Mouse (Mus musculus) splenic B cell, adult 2 months (primary cell): ENCODE data around the gene Adat3.

Experiments
- DNase-seq: peaks from one replicate; pipeline ENCODE4 v3.0.0-alpha.2; 2011; ENCODE audit warnings: low read depth, low spot score
- H3K27me3 ChIP-seq: 2 replicates; pipeline ENCODE4 v1.6.1; 2012; ENCODE audit warnings: mild to moderate bottlenecking, low read length, moderate library complexity, mixed read lengths; ENCODE audit not compliant: control insufficient read depth, poor library complexity, insufficient read depth, severe bottlenecking
- H3K36me3 ChIP-seq: 2 replicates; pipeline ENCODE4 v1.6.1; 2012; ENCODE audit warnings: mild to moderate bottlenecking, low read length, moderate library complexity, mixed read lengths; ENCODE audit not compliant: control insufficient read depth, poor library complexity, insufficient read depth, severe bottlenecking

Adat3 gene

DNA sequence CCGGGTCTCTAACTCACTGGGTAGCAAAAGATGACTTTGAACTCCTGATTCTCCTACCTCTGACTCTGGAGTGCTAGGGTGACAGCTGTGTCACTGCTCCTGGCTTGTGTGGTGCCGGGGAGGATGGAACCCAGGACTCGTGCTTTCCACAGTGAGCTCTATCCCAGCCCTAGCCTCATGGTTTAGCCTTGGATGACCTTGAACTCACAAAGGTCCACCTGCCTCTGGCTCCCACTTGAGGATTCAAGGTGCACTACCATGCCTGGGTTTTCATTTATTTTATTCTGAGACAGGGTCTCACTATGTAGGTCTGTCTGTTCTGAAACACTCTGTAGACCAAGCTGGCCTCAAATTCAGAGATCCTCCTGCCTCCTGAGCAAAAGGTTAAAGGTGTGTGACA, 11.1 kb downstream of the Adat3 start:
- H3K27me3 ChIP-seq: no peaks in the 10 kb centered on the region
- H3K36me3 ChIP-seq: no peaks in the 10 kb centered on the region; the same call in 1 of the 2 replicates
- no peak for DNase-seq

DNA sequence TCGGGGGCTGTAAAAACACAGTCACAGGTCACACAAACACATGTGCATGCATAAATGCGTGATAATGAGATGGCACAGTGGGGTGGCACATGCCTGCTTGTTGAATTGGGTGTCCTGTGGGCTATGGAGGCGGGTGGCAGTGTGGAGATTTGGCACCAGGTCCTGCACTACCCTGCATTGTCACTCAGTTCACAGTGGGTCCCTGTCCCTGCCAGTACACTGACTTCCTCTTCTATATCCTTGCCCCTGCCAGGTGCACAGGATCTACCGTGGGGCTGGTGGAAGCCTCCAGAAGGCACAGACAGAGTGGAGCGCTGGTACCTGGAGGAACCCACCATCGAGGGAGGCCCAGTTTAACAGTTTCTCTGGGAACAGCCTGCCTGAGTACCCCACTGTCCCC, 11.7 kb downstream of the Adat3 start:
- DNase-seq: no peak
- H3K36me3 ChIP-seq: no peaks in the 10 kb centered on the region; the same call in 1 of the 2 replicates
- no peaks in the 10 kb centered on the region for H3K27me3 ChIP-seq

GRCm38 (mm10) chr10:80618181-80618580, 15.5 kb downstream of the Adat3 start:
- Histone ChIP-seq H3K27me3 (no peaks in the 10 kb centered on the region), H3K36me3 (no peaks in the 10 kb centered on the region; the same call in 1 of the 2 replicates)
- DNase-seq: peak; percentile 70

- no peak for DNase-seq
- Histone ChIP-seq H3K36me3 (no peaks in the 10 kb centered on the region; the same call in 1 of the 2 replicates), H3K27me3 (no peaks in the 10 kb centered on the region)
These were observed 17.0 kb downstream of the Adat3 start for GRCm38 (mm10) chr10:80619465-80620244.

DNA sequence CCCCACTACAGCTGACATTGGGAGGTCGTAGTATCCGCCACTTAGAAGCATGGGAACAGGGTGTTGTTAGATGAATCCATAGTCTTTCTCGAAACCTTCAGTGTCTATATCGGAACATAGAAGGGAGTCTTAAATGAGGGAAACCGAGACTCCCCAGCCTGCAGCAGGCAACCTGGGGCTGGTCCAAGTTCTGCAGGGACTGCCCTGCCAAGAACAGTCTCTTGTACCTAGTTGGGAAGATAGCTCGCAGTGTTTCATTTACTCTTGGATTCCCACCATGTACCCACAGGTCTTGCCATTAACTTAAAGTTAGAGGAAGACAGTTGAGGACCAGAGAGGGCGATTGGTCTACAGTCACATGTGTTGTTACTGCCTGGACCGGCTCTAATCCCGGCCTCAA, 17.7 kb downstream of the Adat3 start:
- no peaks in the 10 kb centered on the region; the same call in 1 of the 2 replicates for H3K36me3 ChIP-seq
- no peak for DNase-seq
- no peaks in the 10 kb centered on the region for H3K27me3 ChIP-seq

DNA sequence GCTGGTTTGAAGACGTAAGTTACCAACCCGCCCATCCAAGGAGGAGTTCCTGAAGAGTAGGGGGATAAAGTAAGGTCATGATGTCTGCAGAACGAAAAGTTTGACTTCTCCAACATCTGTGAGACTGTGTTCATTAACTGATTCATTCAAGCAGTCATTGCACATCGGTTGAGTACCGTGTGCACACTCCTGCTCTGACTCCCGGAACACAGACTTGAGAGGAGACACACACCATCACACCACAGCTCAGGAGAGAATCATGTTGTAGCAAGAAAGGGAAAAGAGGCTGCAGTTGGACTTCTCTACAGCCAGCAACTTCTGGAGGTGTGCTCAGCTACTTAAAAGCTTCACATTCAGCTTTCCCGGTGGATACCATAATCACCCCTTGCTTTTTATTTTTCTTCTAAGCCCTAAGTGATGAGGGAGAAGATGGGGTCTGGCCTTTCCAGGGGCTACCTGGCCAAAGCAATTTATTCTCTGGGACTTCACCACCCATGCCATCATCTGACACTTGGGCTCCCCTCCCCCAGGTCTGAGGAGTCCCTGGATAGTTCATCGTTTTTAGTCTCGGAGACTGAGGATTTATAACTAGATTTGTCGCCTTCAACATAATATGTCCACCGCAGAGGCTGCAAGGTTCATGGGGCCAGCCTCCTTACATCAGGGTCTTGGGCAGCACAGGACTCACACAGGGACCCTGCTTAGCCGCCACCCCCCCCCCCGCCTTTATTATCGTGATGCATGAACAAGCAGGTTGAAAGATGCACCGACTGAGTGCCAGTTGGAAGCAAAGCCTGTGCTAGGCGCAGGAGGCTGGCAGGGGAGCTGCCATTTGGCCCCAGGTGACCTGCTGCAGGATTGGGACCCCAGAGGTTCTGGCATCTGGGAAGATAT, 18.4 kb downstream of the Adat3 start:
- peak; percentile 34 for DNase-seq
- H3K27me3 ChIP-seq: no peaks in the 10 kb centered on the region
- no peaks in the 10 kb centered on the region for H3K36me3 ChIP-seq

DNA sequence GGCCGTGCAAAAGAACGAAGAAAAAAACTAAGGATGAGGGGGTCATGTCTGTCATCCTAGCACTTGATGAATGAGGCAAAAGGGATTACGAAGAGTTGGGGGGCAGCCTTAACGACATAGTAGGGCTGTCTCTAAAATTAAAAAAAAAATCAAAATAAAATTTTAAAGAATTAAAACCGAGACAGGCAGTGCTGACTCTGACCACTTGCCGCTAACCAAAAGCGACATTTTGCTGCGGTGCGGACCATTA, 18.9 kb downstream of the Adat3 start:
- H3K27me3 ChIP-seq: no peaks in the 10 kb centered on the region
- DNase-seq: no peak
- no peaks in the 10 kb centered on the region for H3K36me3 ChIP-seq

DNA sequence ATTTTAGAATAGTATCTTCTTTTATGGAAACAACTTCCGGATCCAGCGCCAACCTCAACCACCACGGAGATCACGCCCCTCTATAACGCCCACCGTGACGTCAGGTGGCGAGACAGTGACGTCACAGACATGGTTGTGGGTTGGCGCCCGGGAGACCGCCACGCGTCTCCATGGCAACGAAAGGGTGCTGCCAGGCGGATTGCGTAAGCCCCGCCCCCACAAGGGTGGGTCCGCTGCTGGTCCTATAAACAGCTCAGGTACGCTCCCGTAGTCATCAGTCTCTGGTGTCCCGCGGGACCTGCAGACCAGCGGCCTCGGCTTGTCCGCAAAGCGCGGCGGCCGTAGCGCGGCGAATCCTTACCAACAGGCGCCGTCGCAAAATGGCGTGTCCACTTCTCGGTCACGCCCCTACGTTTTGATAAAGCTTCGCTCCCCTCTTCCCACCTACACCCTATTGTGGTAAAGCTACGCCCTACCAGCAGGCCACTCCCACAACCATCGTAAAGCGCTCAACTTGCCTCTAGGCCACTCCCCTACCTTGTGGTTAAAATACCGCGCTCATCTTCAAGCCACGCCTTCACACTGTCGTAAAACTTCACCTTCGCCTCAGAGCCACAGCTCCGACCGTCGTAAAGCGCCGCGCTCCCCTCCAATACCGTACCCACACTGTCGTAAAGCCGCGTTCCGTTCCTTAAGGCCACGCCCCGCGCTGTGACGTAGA, 19.4 kb downstream of the Adat3 start:
- H3K36me3 ChIP-seq: no peaks in the 10 kb centered on the region
- H3K27me3 ChIP-seq: no peaks in the 10 kb centered on the region
- peak; percentile 100 for DNase-seq

DNA sequence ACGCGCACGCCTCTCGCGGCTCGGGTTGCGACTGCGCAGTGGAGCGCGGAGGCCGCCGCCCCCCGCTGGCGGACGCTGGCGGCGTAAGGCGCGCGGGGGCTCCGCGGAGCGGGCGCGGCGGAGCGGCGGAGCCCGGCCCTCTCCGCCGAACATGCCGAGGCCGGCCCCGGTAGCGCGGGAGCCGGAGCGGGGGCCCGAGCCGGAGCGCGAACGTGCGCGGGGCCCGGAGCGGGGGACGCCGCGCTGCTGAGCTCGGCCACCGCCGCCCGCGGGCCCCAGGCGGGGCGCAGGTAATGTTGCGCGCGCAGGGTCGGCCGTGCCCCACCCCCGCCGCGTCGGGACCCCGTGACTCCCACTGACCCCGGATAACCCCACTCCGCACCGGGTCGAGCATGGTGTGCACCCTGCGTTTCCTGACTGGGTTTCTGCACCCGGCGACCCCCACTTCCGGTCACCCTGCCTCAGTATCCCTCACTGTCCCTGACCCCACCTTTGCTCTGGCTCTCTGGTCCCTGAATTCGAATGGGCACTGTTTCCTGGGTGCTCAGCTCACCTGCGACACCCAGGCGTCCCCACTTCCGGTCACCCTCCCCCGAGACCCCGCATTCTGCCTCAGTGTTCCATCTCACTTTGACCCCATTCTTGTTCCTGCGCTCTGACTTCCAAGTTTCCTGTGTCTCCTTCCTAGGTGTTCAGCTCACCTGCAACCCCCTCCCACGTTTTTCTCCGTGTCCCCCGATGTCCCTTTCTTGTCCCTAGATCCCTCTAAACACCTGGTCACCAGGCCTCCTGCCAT, 20.2 kb downstream of the Adat3 start, which contains the start of gene Csnk1g2:
Csnk1g2 (plus strand) TSS at position 178 of the 796 bp plus-strand sequence.
- Histone ChIP-seq H3K27me3 (no peaks in the 10 kb centered on the region), H3K36me3 (no peaks in the 10 kb centered on the region)
- peak; percentile 76 for DNase-seq

GRCm38 (mm10) chr10:80623457-80624191, 20.9 kb downstream of the Adat3 start:
- H3K36me3 ChIP-seq: no peaks in the 10 kb centered on the region
- no peaks in the 10 kb centered on the region for H3K27me3 ChIP-seq
- peak; percentile 74 for DNase-seq

DNA sequence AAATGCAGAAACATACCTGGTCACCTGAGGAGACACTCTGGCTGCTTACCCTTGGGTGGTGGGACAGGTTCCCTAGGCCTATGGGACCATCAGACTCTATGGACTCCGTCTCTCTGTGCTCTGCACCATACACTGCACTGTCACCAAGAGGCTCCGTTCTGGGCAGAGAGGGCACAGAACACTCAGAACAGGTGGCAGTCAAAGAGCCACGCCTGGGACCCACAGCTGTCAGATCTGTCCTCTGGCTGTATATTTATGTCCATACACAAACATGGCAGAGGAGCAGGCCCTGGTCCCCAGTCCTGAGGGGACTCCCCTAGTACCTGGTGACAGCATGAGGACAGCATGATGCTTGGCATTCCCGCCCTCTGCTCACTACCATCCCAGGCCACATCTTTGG, 23.1 kb downstream of the Adat3 start:
- H3K36me3 ChIP-seq: no peaks in the 10 kb centered on the region
- no peaks in the 10 kb centered on the region for H3K27me3 ChIP-seq
- DNase-seq: no peak

DNA sequence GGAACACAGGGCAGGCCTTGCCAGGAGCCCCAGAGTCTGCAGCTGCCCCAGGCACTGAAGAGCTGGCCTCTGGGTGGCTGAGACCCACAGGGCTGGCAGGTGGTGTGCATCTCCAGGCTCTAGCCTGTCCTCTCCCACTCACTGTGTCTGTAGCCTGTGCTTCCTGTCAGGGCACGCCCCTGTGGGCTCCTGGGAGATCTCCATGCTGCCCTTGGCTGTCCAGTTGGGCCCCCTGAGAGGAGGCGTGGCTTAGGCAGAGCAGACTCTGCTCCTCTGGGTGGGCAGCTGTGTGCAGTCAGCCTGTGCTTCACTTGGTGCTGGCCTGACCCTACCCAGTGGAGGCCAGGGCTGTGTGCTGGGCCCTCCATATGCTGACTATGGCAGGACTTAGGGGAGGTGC, 25.0 kb downstream of the Adat3 start:
- DNase-seq: no peak
- no peaks in the 10 kb centered on the region for H3K27me3 ChIP-seq
- H3K36me3 ChIP-seq: no peaks in the 10 kb centered on the region

- DNase-seq: no peak
- Histone ChIP-seq H3K27me3 (no peaks in the 10 kb centered on the region), H3K36me3 (no peaks in the 10 kb centered on the region; the same call in 1 of the 2 replicates)
These were observed 26.2 kb downstream of the Adat3 start for GRCm38 (mm10) chr10:80628925-80629324.

DNA sequence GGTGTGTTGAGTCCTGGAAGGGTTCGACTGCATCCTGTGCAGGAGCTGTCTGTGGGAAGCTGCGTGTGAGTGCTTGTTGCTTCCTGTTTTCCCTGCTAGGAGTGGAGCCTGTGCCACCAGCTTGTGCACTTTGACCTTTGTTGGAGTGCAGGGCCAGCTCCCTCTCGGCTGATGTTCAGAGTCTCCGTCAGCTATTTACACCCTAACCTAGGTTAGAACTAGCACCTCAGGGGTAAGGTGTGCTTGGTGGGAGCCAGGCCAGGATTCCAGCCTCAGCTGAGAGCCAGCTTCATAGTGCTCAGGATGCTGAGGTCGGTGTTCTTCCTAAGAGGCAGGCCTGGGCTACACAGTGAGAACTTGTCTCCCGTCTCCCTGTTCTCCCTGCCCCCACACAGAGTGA, 32.7 kb downstream of the Adat3 start:
- DNase-seq: no peak
- Histone ChIP-seq H3K36me3 (peaks cover 26% of the 10 kb centered on the region), H3K27me3 (no peaks in the 10 kb centered on the region)
